Mouse (Mus musculus) cerebellum, adult 2 months (tissue): Measurements from ENCODE around the gene Plpp7. TPM values are rescaled to one million over a fixed set of nuclear protein-coding genes. Genes with fewer than 3 reads are reported as not detected.

Experiments used
- DNase-seq, 2 experiments: peaks; one replicate each; pipeline ENCODE4 v3.0.0; 2021
- H3K27ac ChIP-seq: fragments of 200-500 bp; 2 replicates; pipeline ENCODE4 v1.5.1; 2012; ENCODE audit warnings: low read length, control low read depth, inconsistent platforms; ENCODE audit not compliant: insufficient read depth
- H3K27me3 ChIP-seq: fragments of 200-500 bp; 2 replicates; pipeline ENCODE4 v1.6.1; 2012; ENCODE audit warnings: inconsistent platforms, mild to moderate bottlenecking, low read length, moderate library complexity; ENCODE audit not compliant: control insufficient read depth, insufficient read depth
- H3K4me1 ChIP-seq: fragments of 200-500 bp; 2 replicates; pipeline ENCODE4 v1.6.1; 2011; ENCODE audit warnings: low read length; ENCODE audit not compliant: control insufficient read depth, insufficient read depth
- H3K4me3 ChIP-seq: fragments of 200-500 bp; replicated peaks from 2 replicates; pipeline ENCODE3; 2011; ENCODE audit warnings: mild to moderate bottlenecking, low read depth, low read length, control low read depth; ENCODE audit not compliant: insufficient read depth
- CTCF ChIP-seq: fragments of 200-500 bp; IDR thresholded peaks from 2 replicates; pipeline ENCODE4 v1.5.1; 2011; ENCODE audit warnings: low read depth, mild to moderate bottlenecking, control low read depth, low read length, moderate library complexity, borderline replicate concordance; ENCODE audit not compliant: insufficient read depth
- POLR2A ChIP-seq: fragments of 200-500 bp; IDR thresholded peaks from 2 replicates; pipeline ENCODE4 v1.6.1; 2011; ENCODE audit warnings: low read length, control low read depth, borderline replicate concordance; ENCODE audit not compliant: insufficient read depth
- WGBS: fragments of 180-500 bp; shearing (Covaris S2); methylation state at CpG from one replicate; pipeline ENCODE4 v1.1.7; 2018; 5-methylcytosine and 5-hydroxymethylcytosine counted together
- polyA plus RNA-seq: library from polyadenylated mRNA; depleted of rRNA; stranded (reverse); fragments of >200 nt; gene quantifications from 2 replicates; pipeline ENCODE4 v1.2.3, GENCODE M21; 2012

Plpp7 gene
- polyA plus RNA-seq, 1 experiment, result 41.3 TPM

DNA sequence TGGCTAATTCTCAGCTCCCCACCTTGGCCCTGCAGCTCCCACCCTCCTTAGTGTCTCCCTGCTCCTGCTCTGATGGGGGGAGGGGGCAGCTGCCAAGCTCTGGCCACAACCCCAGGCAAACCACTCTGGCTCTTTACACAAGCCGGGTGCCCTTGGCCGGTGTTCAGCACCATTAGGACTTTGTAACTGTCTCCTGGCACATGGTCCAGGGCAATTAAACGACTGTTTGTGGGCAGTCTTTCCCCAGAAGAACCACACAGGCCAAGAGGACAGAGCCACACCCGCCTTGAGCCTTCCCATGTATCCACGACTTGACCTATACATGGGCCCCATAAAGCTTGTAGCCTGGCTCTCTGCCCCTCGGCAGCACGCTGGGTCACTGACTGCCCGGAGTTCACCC is 20.9 kb upstream of the Plpp7 start:
- TF ChIP-seq CTCF (no peak), POLR2A (no peak)
- 0 out of 2 replicates have a peak, but pooled peaks cover 3% of the 10 kb centered on the region for H3K4me1 ChIP-seq
- no peak for DNase-seq
- H3K4me3 ChIP-seq, result no peak overlapping the region
- no peak overlapping the region for H3K27ac ChIP-seq
- WGBS, result 22% methylated on average over 8 of the region's 8 CpGs
- H3K27me3 ChIP-seq, result no peaks in the 10 kb centered on the region

DNA sequence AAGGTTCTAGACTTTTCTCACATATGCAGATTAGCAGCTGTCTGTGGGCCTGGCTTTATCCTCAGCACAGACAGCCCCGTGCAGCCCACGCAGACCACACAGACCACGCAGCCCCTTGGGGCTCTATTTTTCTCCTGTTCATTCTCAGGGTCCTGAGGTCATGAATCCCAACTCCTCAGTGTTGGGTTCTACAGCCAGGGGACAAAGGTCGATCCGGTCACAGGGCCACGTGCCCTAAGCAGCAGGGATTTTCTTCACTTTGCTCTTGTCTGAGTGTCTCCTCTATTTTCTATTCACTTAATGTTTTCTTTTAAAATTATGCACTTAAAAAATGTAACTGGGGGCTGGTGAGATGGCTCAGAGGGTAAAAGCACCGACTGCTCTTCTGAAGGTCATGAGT is 20.0 kb upstream of the Plpp7 start:
- DNase-seq, result no peak
- Histone ChIP-seq H3K27me3 (no peaks in the 10 kb centered on the region), H3K27ac (no peak overlapping the region), H3K4me1 (0 out of 2 replicates have a peak, but pooled peaks cover 3% of the 10 kb centered on the region), H3K4me3 (no peak overlapping the region)
- TF ChIP-seq POLR2A, result no peak
- no peak for TF ChIP-seq CTCF
- WGBS, result 79% methylated on average over 7 of the region's 7 CpGs

DNA sequence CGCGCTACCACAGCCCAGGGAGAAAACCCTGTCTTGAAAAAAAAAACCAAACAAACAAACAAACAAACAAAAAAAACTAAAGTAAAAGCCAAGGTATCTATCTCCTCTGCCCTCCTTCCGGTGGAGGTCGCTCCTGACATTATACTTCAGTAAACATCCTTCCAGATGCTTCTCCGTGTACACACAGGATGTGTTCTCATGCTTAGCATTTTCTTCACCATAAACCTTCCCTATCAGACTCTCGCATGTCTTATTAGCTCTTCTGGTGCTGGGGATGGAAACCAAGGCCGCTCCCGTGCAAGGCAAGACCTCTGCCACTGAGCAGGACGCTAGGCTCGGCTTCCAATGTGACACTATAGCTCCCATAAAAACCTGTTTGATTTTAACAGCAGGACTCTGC is 17.6 kb upstream of the Plpp7 start:
- Histone ChIP-seq H3K4me1 (0 out of 2 replicates have a peak, but pooled peaks cover 3% of the 10 kb centered on the region), H3K27me3 (no peaks in the 10 kb centered on the region), H3K4me3 (no peak overlapping the region), H3K27ac (no peak overlapping the region)
- 91% methylated on average over 10 of the region's 10 CpGs for WGBS
- no peak for DNase-seq
- no peak for TF ChIP-seq POLR2A
- TF ChIP-seq CTCF, result no peak

DNA sequence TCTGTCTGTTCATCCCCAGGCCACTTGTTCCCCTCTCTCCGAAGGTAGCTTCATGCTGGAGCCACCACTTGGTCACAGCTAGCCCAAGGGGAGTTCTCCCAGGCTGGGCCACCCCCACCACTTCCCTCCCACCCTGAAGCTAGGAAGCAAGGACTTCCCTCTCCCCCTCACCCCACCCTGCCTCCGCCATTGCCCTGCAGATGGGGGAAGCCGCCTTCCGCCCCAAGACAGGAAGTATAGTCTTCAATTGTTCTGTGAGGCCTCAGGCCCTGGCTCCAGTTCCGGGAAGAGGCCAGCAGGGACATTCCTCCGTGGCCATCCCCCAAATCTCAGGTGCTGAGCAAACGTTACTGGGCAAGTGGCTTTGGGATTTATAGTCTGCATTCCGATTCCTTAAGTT is 16.8 kb upstream of the Plpp7 start:
- Histone ChIP-seq H3K4me1 (0 out of 2 replicates have a peak, but pooled peaks cover 3% of the 10 kb centered on the region), H3K27me3 (no peaks in the 10 kb centered on the region), H3K4me3 (no peak overlapping the region), H3K27ac (no peak overlapping the region)
- 74% methylated on average over 8 of the region's 8 CpGs for WGBS
- no peak for DNase-seq
- TF ChIP-seq CTCF (no peak), POLR2A (no peak)

DNA sequence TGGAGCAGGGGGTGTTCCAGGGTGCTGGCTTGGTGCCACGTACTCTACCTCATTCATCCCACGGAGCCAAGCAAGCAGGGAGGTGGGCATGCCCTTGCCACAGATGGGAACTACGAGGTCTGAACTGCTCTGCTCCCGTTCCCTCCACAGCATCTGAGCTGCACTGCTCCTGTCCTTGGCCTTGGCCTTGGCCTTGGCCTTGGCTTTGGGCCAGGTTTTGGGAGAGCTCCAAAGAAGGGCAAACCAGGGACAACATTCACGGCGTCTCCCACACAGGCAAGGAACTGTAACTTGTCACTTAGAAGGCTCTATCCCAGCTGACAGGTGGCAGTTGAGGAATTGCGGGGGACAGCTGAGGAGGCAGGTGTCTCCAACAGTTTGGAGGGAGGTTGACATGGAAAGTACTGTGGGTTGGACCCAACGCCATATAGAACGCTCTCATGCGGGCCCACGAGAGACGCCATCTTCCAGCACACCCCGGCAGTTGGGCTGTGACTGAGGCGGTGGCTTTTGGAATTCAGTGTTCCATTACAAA is 16.1 kb upstream of the Plpp7 start:
- H3K4me1 ChIP-seq, result 0 out of 2 replicates have a peak, but pooled peaks cover 3% of the 10 kb centered on the region
- 74% methylated on average over 14 of the region's 14 CpGs for WGBS
- no peak for DNase-seq
- H3K4me3 ChIP-seq, result no peak overlapping the region
- TF ChIP-seq POLR2A (no peak), CTCF (no peak)
- no peak overlapping the region for H3K27ac ChIP-seq
- no peaks in the 10 kb centered on the region for H3K27me3 ChIP-seq

DNA sequence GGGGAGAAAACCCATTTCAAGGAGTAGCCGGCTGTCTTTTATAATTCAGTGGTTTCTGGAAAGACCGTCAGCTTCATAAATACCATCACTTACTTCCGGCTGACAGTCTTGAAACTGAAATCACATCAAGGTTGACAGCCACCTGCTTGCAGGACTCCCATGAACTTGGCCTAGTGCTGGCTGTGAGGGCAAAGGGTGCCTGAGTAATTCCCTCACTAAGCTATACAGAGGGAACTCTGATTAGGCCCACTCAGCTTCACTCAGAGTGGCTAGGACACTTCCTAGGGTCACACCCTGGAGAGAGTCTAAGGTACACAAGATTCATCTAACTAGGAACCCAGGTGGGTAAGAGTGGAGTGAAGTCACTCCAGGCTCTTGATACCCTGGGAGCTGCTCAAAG is 14.6 kb upstream of the Plpp7 start:
- H3K4me1 ChIP-seq, result 0 out of 2 replicates have a peak, but pooled peaks cover 3% of the 10 kb centered on the region
- TF ChIP-seq CTCF, result no peak
- TF ChIP-seq POLR2A, result no peak
- 89% methylated on average over 3 of the region's 3 CpGs for WGBS
- no peak overlapping the region for H3K4me3 ChIP-seq
- DNase-seq, result no peak
- no peak overlapping the region for H3K27ac ChIP-seq
- H3K27me3 ChIP-seq, result no peaks in the 10 kb centered on the region

DNA sequence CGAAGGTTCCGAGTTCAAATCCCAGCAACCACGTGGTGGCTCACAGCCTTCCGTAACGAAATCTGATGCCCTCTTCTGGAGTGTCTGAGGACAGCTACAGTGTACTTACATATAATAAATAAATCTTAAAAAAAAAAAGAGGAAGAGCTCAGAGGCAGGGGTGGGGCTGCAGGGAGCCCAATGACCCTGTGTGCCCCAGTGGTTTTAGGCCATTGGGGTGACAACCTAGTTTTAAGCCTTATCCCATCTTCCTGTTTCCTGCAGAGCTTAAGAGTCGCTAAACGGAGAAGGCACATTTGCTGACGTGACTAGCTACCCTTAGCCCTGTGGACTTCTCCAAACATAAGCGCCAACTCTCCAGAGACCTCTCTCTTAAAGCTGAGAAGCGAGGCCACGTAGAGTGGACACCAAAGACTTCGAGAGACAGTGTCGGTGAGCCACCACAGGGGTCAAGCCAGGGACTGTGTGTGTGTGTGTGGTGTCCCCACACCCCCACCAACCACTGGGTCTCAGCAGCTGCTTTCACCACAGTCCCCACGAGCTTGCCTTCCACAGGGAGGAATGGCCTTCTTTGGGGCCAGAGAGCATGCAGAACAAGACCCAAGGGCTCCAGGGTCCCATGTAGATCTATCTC is 13.9 kb upstream of the Plpp7 start:
- Histone ChIP-seq H3K4me1 (0 out of 2 replicates have a peak, but pooled peaks cover 3% of the 10 kb centered on the region), H3K27me3 (no peaks in the 10 kb centered on the region), H3K27ac (no peak overlapping the region), H3K4me3 (no peak overlapping the region)
- TF ChIP-seq CTCF (no peak), POLR2A (no peak)
- DNase-seq, result no peak
- WGBS, result 94% methylated on average over 14 of the region's 14 CpGs

DNA sequence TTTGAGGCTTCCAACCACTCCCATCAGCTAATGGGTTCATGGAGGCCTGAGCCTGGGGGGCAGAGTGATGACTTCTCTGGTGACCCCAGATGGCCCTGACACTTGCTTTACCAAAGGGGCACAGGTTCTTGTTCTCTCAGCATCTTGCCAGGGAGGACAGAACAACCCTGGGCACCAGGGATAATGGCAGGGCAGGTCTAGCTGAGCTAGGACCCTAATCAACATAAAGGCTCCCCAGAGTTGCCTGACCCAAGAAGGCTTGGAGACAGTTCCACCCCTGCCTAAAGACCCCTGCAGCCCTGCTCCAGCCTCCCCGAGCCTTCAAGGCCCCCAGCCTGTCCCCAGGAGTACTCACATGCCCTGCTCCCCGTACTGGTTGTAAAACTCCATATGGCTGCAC is 13.1 kb upstream of the Plpp7 start:
- H3K27ac ChIP-seq, result no peak overlapping the region
- H3K4me3 ChIP-seq, result no peak overlapping the region
- H3K4me1 ChIP-seq, result 0 out of 2 replicates have a peak, but pooled peaks cover 3% of the 10 kb centered on the region
- DNase-seq, result no peak
- no peaks in the 10 kb centered on the region for H3K27me3 ChIP-seq
- 52% methylated on average over 2 of the region's 2 CpGs for WGBS
- TF ChIP-seq POLR2A, result no peak
- TF ChIP-seq CTCF, result no peak
